Mouse (Mus musculus) CD4-positive naive resting alpha-beta T cell, adult 57 days (primary cell): ENCODE results near the gene Aqp3. TPM values are rescaled to one million over a fixed set of nuclear protein-coding genes. Genes with fewer than 3 reads are reported as not detected.

Source experiments
- total RNA-seq: library from RNA; stranded (reverse); gene quantifications from one replicate; pipeline ENCODE4 v1.2.4, GENCODE M21; 2023

Aqp3 gene
- total RNA-seq = 62.2 TPM

GRCm38 (mm10) chr4:41097871-41098576, at the start of gene Aqp3:
TSS of gene Aqp3 (minus strand) at chr4:41098183.

GRCm38 (mm10) chr4:41135711-41136453, 37.9 kb upstream of the Aqp3 start, which contains the start of gene Ube2r2:
TSS of gene Ube2r2 (plus strand) at chr4:41135743.

GRCm38 (mm10) chr4:41124180-41124951, 26.4 kb upstream of the Aqp3 start, which contains the start of gene Nol6:
TSS of gene Nol6 (minus strand) at chr4:41124455.

GRCm38 (mm10) chr4:41047524-41048271, 50.3 kb downstream of the Aqp3 start, which contains the start of gene Aqp7:
TSS of gene Aqp7 (minus strand) at chr4:41048139.

Other genes with a start within 250 kb of the Aqp3 start
- gene B4galt1, start 244.2 kb downstream of the Aqp3 start, total RNA-seq = 71.0 TPM
- gene Spink4, start 178.1 kb downstream of the Aqp3 start, total RNA-seq = not detected
- gene Bag1, start 149.9 kb downstream of the Aqp3 start, total RNA-seq = 66.7 TPM
- 25.8 TPM for gene Chmp5, start 149.8 kb downstream of the Aqp3 start, total RNA-seq
- 96.7 TPM for gene Nfx1, start 127.3 kb downstream of the Aqp3 start, total RNA-seq
- gene Aqp7, start 50.0 kb downstream of the Aqp3 start, total RNA-seq = not detected
- gene Nol6, start 26.3 kb upstream of the Aqp3 start, total RNA-seq = 66.9 TPM
- gene Ube2r2, start 37.6 kb upstream of the Aqp3 start, total RNA-seq = 72.2 TPM
- gene Ubap2, start 177.0 kb upstream of the Aqp3 start, total RNA-seq = 75.7 TPM
- 32.9 TPM for gene Dcaf12, start 216.7 kb upstream of the Aqp3 start, total RNA-seq